Mouse (Mus musculus): ENCODE measurements around the gene Ndrg2. TPM values are rescaled to one million over a fixed set of nuclear protein-coding genes. Genes with fewer than 3 reads are reported as not detected.
"Not testable (repeated sequence)": the region's sequence is repeated elsewhere in the genome, so short reads cannot be mapped to it uniquely, and the experiment has no call there.

The Ndrg2 gene
- 2.8 and 14.6 TPM in 2 replicates for total RNA-seq (2017)

- ATAC-seq (replicated peaks; ENCODE audit: low read depth, poor library complexity, severe bottlenecking): 0 out of 2 replicates have a peak, but pooled peaks have one; percentile 23
Observed at GRCm38 (mm10) chr14:51913960-51914762, at the start of gene Ndrg2. TSS of gene Ndrg2 (minus strand) at chr14:51914158.

DNA sequence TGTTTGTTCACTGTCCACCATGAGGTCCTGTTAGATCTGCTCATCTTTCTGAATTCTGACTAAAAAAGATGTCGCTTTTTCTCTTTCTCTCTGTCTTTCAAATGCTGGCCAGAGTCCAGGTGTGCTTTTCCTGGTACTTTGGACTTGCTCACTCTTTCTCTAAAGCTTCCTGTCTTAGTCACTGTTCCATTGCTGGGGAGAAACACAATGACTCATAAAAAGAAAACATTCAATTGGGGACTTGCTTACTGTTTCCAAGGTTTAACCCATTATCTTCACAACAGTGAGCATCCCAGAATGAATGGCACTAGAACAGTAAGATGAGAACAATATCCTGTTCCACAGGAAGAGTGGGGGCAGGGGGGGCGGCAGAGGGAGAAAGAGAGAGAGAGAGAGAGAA is 46.4 kb upstream of the Ndrg2 start:
- ATAC-seq (replicated peaks; ENCODE audit: low read depth, poor library complexity, severe bottlenecking): no peak

DNA sequence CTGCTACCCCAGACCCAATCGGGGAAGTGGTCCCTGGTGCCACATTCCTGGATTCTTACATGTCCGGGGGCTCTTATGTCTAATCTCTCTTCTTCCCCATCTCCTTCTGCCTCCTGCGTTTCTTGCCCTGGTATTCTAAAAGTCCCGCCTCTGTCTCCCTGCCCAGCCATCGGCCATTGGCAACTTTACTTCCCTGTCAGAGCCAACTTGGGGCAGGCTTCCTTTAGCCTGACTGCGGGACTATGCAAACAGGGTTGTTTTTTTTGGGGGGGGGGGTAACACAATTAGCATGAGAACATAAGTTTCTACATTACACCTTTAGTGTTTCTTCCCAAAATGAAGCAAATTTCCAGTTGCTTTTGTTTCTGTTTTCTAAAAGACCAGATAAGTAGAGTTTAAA is 29.4 kb upstream of the Ndrg2 start:
- ATAC-seq (replicated peaks; ENCODE audit: low read depth, poor library complexity, severe bottlenecking): no peak

- peak; percentile 56; the same call in 1 of the 2 replicates for ATAC-seq (replicated peaks; ENCODE audit: low read depth, poor library complexity, severe bottlenecking)
Observed at GRCm38 (mm10) chr14:51942236-51942635, 28.3 kb upstream of the Ndrg2 start.

DNA sequence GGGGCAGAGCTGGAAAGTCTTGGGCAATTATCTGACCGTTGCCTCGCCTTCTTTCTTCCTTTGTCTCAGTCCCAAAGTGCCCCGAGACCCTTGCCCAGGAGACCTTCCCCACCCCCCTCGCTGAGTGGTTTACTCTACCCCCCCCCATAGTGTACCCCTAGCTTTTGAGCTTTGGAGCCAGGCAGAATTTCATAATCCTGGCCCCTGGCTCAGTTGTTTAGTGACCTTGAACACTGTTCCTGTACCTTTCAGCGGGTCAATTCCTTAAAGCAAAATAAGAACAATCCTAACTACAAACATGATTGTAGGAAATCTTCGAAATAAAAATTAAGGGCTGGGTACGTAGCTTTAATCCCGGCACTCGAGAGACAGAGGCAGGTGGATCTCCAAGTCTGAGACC is 27.6 kb upstream of the Ndrg2 start:
- no peak for ATAC-seq (replicated peaks; ENCODE audit: low read depth, poor library complexity, severe bottlenecking)

- ATAC-seq (replicated peaks; ENCODE audit: low read depth, poor library complexity, severe bottlenecking): peak; percentile 32
Observed at GRCm38 (mm10) chr14:51940944-51941560, 27.1 kb upstream of the Ndrg2 start.

- ATAC-seq (replicated peaks; ENCODE audit: low read depth, poor library complexity, severe bottlenecking): no peak
Observed at GRCm38 (mm10) chr14:51939005-51939404, 25.0 kb upstream of the Ndrg2 start.

DNA sequence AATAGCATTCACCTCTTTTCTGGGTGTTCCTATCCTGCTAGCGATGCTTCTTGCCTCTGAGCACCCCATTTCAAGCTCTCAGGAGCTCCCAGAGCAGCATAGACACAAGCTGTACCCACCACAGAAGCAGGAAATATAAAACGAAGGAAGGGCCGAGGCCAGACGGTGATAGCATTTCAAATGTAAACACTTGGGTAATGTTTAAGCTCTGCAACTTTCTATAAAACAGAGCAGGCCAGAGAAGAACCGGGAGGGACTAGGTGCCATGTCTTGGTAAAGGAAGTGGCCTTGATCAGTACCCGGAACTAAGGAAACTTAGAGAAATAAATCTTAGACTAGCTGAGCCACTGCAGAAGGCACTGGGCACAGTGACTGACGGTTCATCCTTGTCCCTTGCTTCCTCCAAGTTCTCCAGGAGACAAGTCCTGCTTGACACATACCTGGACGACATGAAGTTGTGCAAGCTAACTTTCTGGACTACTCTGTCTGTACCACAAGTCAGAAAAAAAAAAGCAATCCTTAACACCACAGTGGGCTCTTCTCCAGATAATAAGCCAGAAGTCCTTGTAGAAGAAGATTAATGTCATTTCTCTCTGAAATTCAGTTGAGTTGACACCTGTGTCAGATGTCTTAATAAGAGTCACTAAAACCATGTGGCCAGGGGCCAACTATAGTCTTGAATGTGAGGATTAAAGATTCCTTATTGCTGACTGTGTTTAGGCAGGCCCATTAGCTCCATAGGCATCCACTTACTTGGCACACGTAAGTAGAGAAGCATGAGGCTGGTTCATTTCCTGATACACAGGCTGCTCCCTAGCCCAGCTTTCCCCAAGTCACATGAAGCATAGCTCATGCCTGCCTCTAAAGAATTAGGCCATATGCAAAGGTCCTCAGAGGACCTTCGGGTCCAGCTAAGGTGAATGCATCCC is 18.4 kb upstream of the Ndrg2 start:
- ATAC-seq (replicated peaks; ENCODE audit: low read depth, poor library complexity, severe bottlenecking): no peak

- peak; percentile 93 for ATAC-seq (replicated peaks; ENCODE audit: low read depth, poor library complexity, severe bottlenecking)
Observed at GRCm38 (mm10) chr14:51930824-51931223, 16.9 kb upstream of the Ndrg2 start.

DNA sequence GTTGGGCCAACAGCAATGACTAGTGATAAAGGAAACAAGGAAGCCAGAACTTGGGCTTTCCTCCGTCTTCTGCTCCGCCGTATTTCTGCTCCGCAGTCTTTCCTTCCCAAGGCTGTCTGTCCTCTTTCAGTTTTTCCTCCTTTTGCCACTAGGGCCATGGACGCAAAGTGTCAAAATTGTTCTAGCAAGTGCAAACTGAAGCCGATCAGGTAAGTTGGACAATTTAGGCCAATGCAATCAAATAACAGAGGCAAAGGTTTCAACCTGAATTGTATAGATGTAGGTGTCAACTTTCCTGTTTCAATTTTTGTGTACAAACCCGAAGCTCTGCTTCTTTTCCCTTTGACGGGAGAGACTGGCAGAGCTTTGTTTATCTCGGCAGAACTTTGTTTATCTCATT is 16.0 kb upstream of the Ndrg2 start:
- ATAC-seq (replicated peaks; ENCODE audit: low read depth, poor library complexity, severe bottlenecking): no peak

GRCm38 (mm10) chr14:51929309-51929943 is 15.5 kb upstream of the Ndrg2 start:
- ATAC-seq (replicated peaks; ENCODE audit: low read depth, poor library complexity, severe bottlenecking): no peak

- not testable (repeated sequence) for ATAC-seq (replicated peaks; ENCODE audit: low read depth, poor library complexity, severe bottlenecking)
Observed at GRCm38 (mm10) chr14:51926930-51927329, 13.0 kb upstream of the Ndrg2 start.

GRCm38 (mm10) chr14:51923492-51923891 is 9.5 kb upstream of the Ndrg2 start:
- no peak for ATAC-seq (replicated peaks; ENCODE audit: low read depth, poor library complexity, severe bottlenecking)

- ATAC-seq (replicated peaks; ENCODE audit: low read depth, poor library complexity, severe bottlenecking): no peak
Observed at GRCm38 (mm10) chr14:51922910-51923309, 9.0 kb upstream of the Ndrg2 start.

DNA sequence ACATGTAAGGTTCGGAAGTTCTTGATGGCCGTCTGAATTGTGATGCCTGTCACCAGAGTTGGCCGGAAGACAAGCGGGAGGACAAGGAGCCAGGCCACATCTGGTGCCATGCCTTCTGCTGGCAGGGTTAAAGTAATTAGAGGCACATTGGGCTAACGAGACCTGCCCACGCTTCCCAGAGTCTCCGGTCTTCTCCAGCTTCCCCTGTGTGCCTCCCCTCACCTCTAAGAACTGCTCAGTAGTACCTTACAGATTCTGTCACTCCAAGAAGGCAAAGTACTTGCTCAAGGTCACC is 8.6 kb upstream of the Ndrg2 start, which contains the start of gene Rnase13:
Gene Rnase13, minus strand, starts transcription at position 203 of the 295 bp plus-strand sequence.
- ATAC-seq (replicated peaks; ENCODE audit: low read depth, poor library complexity, severe bottlenecking): no peak

- ATAC-seq (replicated peaks; ENCODE audit: low read depth, poor library complexity, severe bottlenecking): no peak
Observed at GRCm38 (mm10) chr14:51921759-51922570, 8.0 kb upstream of the Ndrg2 start.

DNA sequence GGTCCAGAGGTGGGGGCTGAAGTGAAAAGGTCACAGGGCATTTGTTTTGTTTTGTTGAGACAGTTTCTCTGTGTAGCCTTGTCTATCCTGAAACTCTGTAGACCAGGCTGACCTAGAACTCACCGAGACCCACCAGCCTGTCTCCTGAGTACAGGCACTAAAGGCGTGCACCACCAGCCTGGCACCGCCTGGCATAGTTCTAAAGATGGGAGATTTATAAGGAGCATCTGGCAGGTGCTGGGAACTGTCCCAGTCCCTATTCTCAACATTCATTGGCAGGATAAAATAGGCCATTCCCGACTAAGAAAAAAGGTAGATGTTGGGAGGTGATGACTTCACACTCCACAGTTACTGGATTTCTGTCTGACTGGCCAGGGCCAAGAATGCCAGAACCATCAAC is 5.0 kb upstream of the Ndrg2 start:
- ATAC-seq (replicated peaks; ENCODE audit: low read depth, poor library complexity, severe bottlenecking): no peak

DNA sequence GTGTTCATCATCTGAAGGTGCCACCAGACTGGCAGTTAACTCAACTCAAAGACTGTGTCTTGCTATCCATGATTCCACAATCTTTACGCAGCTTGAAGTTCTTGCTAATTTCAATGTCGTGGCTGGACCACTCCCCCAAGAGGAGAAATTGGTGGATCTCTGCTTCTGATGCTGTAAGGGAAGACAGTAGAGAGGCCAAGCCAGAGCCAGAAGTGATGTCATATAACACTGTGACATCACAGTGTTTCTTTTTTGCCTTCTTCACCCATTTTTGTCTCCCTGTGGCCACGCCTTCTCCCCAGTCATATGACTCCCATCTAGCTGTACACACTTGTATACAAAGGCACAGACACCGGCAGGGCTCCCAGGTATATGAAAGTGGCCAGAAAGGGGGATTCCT is 4.2 kb upstream of the Ndrg2 start, which contains the start of gene Tppp2:
Gene Tppp2, plus strand, starts transcription at position 301 of the 400 bp plus-strand sequence.
- ATAC-seq (replicated peaks; ENCODE audit: low read depth, poor library complexity, severe bottlenecking): no peak

GRCm38 (mm10) chr14:51916539-51916938 is 2.6 kb upstream of the Ndrg2 start:
- ATAC-seq (replicated peaks; ENCODE audit: low read depth, poor library complexity, severe bottlenecking): no peak
